Mouse (Mus musculus) heart, adult 2 months (tissue): ENCODE results near the gene Pdzrn3. TPM values are rescaled to one million over a fixed set of nuclear protein-coding genes. Genes with fewer than 3 reads are reported as not detected.
A peak's percentile ranks its signal among the peaks of the same experiment; 100 is the strongest.

ENCODE experiments used
- DNase-seq, 2 experiments: peaks; one replicate each; pipeline ENCODE4 v3.0.0; 2021
- H3K27ac ChIP-seq: fragments of 200-600 bp; 2 replicates; pipeline ENCODE4 v1.8.1; 2022
- H3K27me3 ChIP-seq: fragments of 200-500 bp; 2 replicates; pipeline ENCODE4 v1.6.1; 2012; ENCODE audit warnings: mild to moderate bottlenecking, low read length, inconsistent platforms, mixed read lengths; ENCODE audit not compliant: control insufficient read depth, insufficient read depth
- H3K36me3 ChIP-seq: fragments of 200-500 bp; 2 replicates; pipeline ENCODE4 v1.6.1; 2012; ENCODE audit warnings: low read length, inconsistent platforms; ENCODE audit not compliant: control insufficient read depth, insufficient read depth
- H3K4me1 ChIP-seq: fragments of 200-500 bp; 2 replicates; pipeline ENCODE4 v1.6.1; 2011; ENCODE audit warnings: low read length; ENCODE audit not compliant: control insufficient read depth, insufficient read depth
- H3K4me3 ChIP-seq: fragments of 200-600 bp; 2 replicates; pipeline ENCODE4 v1.8.1; 2022
- H3K79me2 ChIP-seq: fragments of 200-500 bp; replicated peaks from 2 replicates; pipeline ENCODE4 v1.6.1; 2012; ENCODE audit warnings: mild to moderate bottlenecking, inconsistent platforms, low read length, moderate library complexity, mixed read lengths; ENCODE audit not compliant: control insufficient read depth, insufficient read depth
- H3K9ac ChIP-seq: fragments of 200-500 bp; 2 replicates; pipeline ENCODE4 v1.6.1; 2012; ENCODE audit warnings: low read depth, mild to moderate bottlenecking, control low read depth, inconsistent platforms, low read length, mixed read lengths
- CTCF ChIP-seq: fragments of 200-600 bp; IDR thresholded peaks from 2 replicates; pipeline ENCODE4 v1.8.1; 2022; ENCODE audit warnings: antibody characterized with exemption, mild to moderate bottlenecking, moderate library complexity
- EP300 ChIP-seq: fragments of 200-500 bp; IDR thresholded peaks from 2 replicates; pipeline ENCODE4 v1.6.1; 2011; ENCODE audit warnings: low read depth, low read length, control low read depth; ENCODE audit not compliant: insufficient read depth
- POLR2A ChIP-seq: fragments of 200-500 bp; IDR thresholded peaks from 2 replicates; pipeline ENCODE4 v1.6.1; 2011; ENCODE audit warnings: mild to moderate bottlenecking, low read depth, low read length, control low read depth; ENCODE audit not compliant: insufficient read depth
- WGBS: fragments of 180-500 bp; shearing (Covaris S2); methylation state at CpG from one replicate; pipeline ENCODE4 v1.1.7; 2018; 5-methylcytosine and 5-hydroxymethylcytosine counted together
- intact Hi-C: fragments of 180-260 bp; cut with DNase I; formaldehyde crosslinking; loops from one replicate; pipeline ENCODE4 v1.15.1; 2025
- polyA plus RNA-seq: library from polyadenylated mRNA; depleted of rRNA; stranded (reverse); fragments of >200 nt; gene quantifications from 2 replicates; pipeline ENCODE4 v1.2.3, GENCODE M21; 2012
- total RNA-seq, 2 experiments: library from RNA; stranded (reverse); gene quantifications; 2 replicates each; pipeline ENCODE4 v1.2.3; 2021

The Pdzrn3 gene
- total and polyA plus RNA-seq, 3 experiments: 19.3 to 32.2 (median 28.7) TPM

DNA sequence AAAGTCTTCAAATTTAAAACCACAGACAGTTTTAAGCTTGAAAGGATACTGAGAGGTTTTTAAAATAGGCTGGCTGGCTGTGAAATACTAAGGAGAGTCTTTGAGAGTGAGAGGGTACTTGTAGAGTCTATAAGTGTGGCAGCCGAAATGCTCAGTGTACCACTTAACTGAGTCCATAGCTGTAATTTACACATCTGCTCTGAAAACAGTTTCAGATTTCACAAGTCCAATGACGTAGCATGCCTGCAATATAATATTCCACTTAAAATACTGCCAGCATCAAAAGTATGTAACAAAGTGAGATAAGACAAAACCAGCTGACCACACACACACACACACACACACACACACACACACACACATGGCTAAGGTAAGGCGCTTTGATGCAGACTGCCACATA lies 101.9 kb downstream of the Pdzrn3 start:
- Histone ChIP-seq H3K79me2 (no peaks in the 10 kb centered on the region), H3K4me1 (peaks cover 17% of the 10 kb centered on the region), H3K36me3 (no peaks in the 10 kb centered on the region), H3K27ac (no peak overlapping the region), H3K4me3 (no peak overlapping the region), H3K27me3 (no peaks in the 10 kb centered on the region), H3K9ac (no peak overlapping the region)
- 96% methylated on average over 3 of the region's 3 CpGs for WGBS
- no peak for TF ChIP-seq POLR2A
- TF ChIP-seq CTCF: no peak
- TF ChIP-seq EP300: no peak
- intact Hi-C loops: no loop called here
- no peak for DNase-seq

- intact Hi-C loops: loop anchor here (5.0 kb wide), 1 partner anchor 52 kb away; no protein-coding TSS in a partner anchor
- no peak for TF ChIP-seq POLR2A
- no peak for TF ChIP-seq CTCF
- peak overlapping the region; percentile 26; the same call in 1 of the 2 replicates for H3K27ac ChIP-seq
- DNase-seq: peak in 1 of 2 experiments; percentile 25
- peaks cover 13% of the 10 kb centered on the region for H3K4me1 ChIP-seq
- H3K36me3 ChIP-seq: no peaks in the 10 kb centered on the region
- no peak overlapping the region for H3K4me3 ChIP-seq
- no peak overlapping the region for H3K9ac ChIP-seq
- 70% methylated on average over 2 of the region's 2 CpGs for WGBS
- no peaks in the 10 kb centered on the region for H3K27me3 ChIP-seq
- H3K79me2 ChIP-seq: no peaks in the 10 kb centered on the region
Observed at GRCm38 (mm10) chr6:101274846-101275245, 102.9 kb downstream of the Pdzrn3 start.

DNA sequence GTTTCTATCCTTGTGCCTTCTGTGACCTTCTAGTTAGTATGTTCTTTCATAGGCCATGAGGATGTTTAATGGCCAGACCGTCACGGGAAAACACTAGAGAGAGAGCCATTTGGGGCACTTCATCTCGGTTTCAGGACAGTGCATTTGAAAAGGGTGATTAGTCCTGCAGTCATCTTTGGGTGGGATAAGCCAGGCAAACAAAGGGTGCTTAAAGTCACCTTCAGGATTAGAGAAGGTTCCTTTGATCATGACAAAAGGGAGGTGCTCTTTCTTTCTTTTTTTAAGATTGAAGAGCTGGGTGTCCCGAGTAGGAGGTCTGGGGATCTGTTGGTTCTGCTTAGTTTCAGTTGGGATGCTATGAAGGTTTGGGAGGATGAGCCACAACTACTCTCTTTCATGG lies 105.4 kb downstream of the Pdzrn3 start:
- WGBS: 65% methylated on average over 4 of the region's 4 CpGs
- no peaks in the 10 kb centered on the region for H3K79me2 ChIP-seq
- H3K27me3 ChIP-seq: no peaks in the 10 kb centered on the region
- H3K36me3 ChIP-seq: no peaks in the 10 kb centered on the region
- no peak for TF ChIP-seq POLR2A
- no peak for DNase-seq
- H3K9ac ChIP-seq: no peak overlapping the region
- intact Hi-C loops: loop anchor here (5.0 kb wide), 1 partner anchor 55 kb away; no protein-coding TSS in a partner anchor
- peaks cover 6% of the 10 kb centered on the region for H3K4me1 ChIP-seq
- no peak overlapping the region for H3K4me3 ChIP-seq
- H3K27ac ChIP-seq: no peak overlapping the region

DNA sequence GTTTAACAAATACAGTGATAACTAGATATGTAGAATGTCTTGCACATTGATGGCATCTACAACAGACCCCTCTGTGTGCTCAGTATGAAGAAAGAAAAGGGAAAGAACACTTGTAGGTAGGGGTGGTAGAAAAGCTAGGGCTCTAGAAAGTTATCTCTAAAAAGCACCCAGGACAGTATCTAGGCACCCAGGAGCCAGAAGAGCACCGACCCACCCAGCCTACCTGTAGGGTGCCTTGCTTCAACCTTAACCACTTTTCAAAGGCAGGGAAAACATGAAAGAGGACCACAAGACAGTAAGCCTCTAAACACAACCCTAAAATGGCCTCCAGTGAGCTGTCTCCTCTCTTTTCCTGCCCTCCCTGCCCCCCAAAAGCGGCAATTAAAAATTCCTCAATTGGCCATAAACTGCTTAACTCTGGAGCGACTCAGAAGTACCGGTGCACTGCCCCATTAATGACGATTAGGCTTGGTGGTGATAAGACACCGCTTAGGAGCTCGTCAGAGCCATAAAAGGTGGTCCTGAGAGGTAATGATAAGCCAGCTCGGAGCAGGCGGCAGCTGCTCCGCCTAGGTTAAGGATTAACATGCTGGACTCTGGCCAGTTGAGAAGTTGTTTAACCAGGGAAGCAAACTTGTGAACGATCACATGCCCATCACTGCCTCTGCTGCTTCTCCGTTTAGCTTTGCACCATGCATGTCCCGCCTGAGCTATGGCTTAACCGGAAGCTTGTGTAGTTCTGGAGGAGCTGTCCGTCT lies 106.1 kb downstream of the Pdzrn3 start:
- DNase-seq: no peak
- no peaks in the 10 kb centered on the region for H3K36me3 ChIP-seq
- TF ChIP-seq EP300 (no peak), CTCF (no peak), POLR2A (no peak)
- no peaks in the 10 kb centered on the region for H3K27me3 ChIP-seq
- no peak overlapping the region for H3K9ac ChIP-seq
- H3K4me1 ChIP-seq: peaks cover 6% of the 10 kb centered on the region
- intact Hi-C loops: loop anchor here (2.0 to 5.0 kb wide), 2 partner anchors 56 to 105 kb away; partner anchors contain the start of gene Pdzrn3
- WGBS: 46% methylated on average over 15 of the region's 15 CpGs
- H3K4me3 ChIP-seq: 0 out of 2 replicates have a peak overlapping the region, but pooled peaks have one; percentile 6
- no peaks in the 10 kb centered on the region for H3K79me2 ChIP-seq
- H3K27ac ChIP-seq: no peak overlapping the region

DNA sequence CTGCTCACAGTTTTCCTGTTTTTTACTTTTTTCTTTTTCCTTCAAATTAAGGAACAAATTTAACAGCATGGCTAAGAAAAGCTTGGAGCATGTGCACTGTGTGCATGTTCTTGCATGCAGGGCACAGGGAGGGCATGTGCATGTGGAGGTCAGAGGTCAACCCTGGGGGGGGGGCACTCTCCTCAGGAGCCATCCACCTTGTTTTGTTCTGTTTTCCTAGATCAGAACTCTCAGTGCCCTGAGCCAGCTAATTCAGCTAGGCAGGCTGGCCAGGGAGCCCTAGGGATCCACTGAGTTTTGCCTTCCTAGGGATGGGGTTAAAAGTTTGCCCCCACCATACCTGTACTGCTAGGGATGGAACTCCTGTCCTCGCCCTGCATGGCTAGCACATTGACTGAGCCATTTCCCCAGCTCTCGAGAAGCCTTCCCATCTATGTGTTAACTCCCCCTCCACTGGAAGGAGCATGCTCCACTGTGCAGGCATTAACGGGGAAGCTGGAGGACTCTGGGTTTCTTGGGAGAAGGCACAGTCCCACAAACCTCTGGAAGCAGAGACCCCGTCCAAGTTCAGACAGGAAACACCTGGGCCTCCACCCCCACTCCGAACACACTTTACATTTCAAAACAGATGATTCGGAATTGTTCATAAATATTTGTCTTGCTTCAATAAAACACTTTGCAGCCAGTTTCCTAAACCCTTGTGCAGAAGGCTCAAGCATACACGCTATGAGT lies 107.4 kb downstream of the Pdzrn3 start:
- intact Hi-C loops: loop anchor here (2.0 to 5.0 kb wide), 2 partner anchors 57 to 107 kb away; partner anchors contain the start of gene Pdzrn3
- Histone ChIP-seq H3K79me2 (no peaks in the 10 kb centered on the region), H3K27me3 (no peaks in the 10 kb centered on the region), H3K4me3 (no peak overlapping the region), H3K9ac (no peak overlapping the region), H3K4me1 (peaks cover 6% of the 10 kb centered on the region), H3K27ac (no peak overlapping the region), H3K36me3 (no peaks in the 10 kb centered on the region)
- no peak for DNase-seq
- WGBS: 46% methylated on average over 7 of the region's 7 CpGs
- no peak for TF ChIP-seq EP300
- no peak for TF ChIP-seq POLR2A
- no peak for TF ChIP-seq CTCF
